Mouse (Mus musculus): ENCODE measurements at regions not wholly inside any gene's neighbourhood (a gene's known extent, or its start where the extent isn't known, plus 50 kb on each side); places are given as distances from the start of the nearest gene placed in this dataset.

DNA sequence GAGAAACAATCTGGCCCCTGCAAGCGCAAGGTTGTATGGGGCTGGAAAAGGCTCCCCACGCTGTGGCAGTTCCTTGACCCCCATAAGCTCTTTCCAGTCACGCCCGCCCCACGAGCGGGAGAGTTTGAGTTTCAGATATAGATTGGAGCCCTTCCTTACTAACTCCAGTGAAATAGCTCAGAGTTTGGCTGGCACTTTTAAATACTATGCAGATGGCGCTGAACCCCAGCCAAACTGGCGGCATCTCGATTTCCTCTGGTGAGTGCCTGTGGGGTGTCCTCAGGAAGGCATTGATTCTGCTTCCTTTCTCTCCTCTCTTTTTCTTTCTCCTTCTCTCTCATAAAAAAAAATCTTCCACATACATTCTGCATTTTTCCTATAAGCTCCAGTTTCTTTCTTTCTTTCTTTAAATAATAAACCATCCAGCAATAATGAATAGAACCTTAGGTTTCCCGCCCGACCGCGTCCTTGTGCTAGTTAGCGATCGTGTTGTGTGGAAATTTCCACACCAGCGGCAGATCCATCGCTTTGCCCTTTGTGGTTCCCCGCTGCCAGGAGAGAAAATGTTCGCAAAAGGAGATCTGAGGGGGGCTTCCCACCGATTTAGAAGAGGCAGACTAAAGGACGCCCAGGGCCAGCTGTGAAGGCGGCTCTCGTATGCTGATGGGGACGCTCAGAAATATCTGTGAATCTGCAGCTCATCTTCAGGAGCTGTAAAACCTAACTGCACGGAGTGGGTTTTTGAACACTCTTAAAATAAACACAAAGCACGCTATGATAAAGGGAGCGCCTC is 247.8 kb downstream of the Etnk1 start:
- Histone ChIP-seq H3K4me1 (ENCODE audit: control insufficient read depth, insufficient read depth, low read length) (peaks cover 2% of the 10 kb centered on the region; the same call in 1 of the 2 replicates), H3K4me3 (replicated peaks; ENCODE audit: extremely low read depth, low read depth, low read length) (no peak overlapping the region)
- 87% methylated on average over 27 of the region's 27 CpGs for WGBS
- TF ChIP-seq POLR2A (IDR thresholded peaks at IDR 0.05; ENCODE audit: borderline replicate concordance, extremely low read depth, low read depth, low read length) (no peak), CTCF (IDR thresholded peaks at IDR 0.05; ENCODE audit: insufficient read depth, low read length) (no peak)
- no peak for DNase-seq

DNA sequence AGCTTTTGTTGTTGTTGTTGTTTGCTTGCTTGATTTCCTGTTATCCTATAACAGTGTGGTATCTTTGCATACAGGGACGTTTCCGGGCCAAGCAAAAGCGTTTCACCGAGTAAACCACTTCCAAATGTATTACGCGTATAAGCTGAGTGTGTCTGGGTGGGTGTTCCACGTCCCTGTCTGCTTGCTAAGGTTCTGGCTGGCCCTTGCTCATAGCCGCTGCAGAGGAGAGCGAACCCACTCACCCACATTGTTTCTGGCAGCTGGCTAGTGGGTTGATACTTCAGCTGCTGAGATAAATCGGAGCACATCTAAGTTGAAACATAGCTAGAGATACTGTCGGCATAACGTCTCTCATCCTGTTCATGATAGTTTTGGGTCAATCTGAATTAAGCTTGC is 248.4 kb downstream of the Etnk1 start:
- Histone ChIP-seq H3K4me3 (replicated peaks; ENCODE audit: extremely low read depth, low read depth, low read length) (no peak overlapping the region), H3K4me1 (ENCODE audit: control insufficient read depth, insufficient read depth, low read length) (peaks cover 2% of the 10 kb centered on the region; the same call in 1 of the 2 replicates)
- TF ChIP-seq CTCF (IDR thresholded peaks at IDR 0.05; ENCODE audit: insufficient read depth, low read length) (no peak), POLR2A (IDR thresholded peaks at IDR 0.05; ENCODE audit: borderline replicate concordance, extremely low read depth, low read depth, low read length) (no peak)
- WGBS = 86% methylated on average over 12 of the region's 12 CpGs
- no peak for DNase-seq

DNA sequence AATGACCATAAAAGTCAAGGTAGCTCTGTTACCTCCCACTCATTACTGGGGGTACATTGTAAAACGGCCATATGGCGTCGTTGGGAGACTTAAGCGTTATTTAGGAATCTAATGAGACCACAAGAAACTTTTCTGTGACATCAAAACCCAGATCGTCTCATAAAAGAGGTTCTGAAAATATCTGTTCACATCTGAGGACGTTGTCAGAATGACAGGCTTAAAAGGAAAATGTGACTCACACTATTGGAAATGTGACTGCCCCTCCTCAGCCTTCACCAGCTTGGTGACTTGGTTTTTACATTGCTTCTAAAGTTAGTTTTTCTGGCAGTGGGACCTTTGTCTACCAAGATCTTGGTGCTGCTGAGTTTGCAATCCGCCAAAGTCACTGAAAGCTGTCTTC is 252.9 kb downstream of the Etnk1 start:
- WGBS = 85% methylated on average over 7 of the region's 7 CpGs
- no peaks in the 10 kb centered on the region for H3K4me1 ChIP-seq (ENCODE audit: control insufficient read depth, insufficient read depth, low read length)
- no peak overlapping the region for H3K4me3 ChIP-seq (replicated peaks; ENCODE audit: extremely low read depth, low read depth, low read length)
- no peak for DNase-seq
- TF ChIP-seq CTCF (IDR thresholded peaks at IDR 0.05; ENCODE audit: insufficient read depth, low read length) = no peak
- TF ChIP-seq POLR2A (IDR thresholded peaks at IDR 0.05; ENCODE audit: borderline replicate concordance, extremely low read depth, low read depth, low read length) = no peak

DNA sequence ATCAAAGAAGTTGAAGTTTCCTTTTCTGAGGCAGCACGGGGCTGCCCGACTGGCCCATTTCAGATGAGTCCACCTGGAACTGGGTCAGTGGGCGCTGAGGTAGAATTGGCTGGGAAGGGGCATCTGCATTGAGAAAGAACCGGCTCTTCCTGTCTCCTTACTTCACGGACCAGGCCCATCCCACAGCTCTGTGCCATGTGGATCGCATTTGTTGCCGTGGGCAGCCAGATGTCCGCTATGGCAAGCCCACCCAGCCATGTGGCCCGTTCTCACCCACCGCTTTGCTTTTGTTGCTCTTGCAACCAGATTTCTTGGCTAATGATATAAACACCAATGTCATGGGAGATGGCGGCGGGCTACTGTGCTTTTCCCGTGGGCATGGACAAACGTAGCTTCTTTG is 256.0 kb downstream of the Etnk1 start:
- DNase-seq = no peak
- TF ChIP-seq CTCF (IDR thresholded peaks at IDR 0.05; ENCODE audit: insufficient read depth, low read length) = no peak
- TF ChIP-seq POLR2A (IDR thresholded peaks at IDR 0.05; ENCODE audit: borderline replicate concordance, extremely low read depth, low read depth, low read length) = no peak

DNA sequence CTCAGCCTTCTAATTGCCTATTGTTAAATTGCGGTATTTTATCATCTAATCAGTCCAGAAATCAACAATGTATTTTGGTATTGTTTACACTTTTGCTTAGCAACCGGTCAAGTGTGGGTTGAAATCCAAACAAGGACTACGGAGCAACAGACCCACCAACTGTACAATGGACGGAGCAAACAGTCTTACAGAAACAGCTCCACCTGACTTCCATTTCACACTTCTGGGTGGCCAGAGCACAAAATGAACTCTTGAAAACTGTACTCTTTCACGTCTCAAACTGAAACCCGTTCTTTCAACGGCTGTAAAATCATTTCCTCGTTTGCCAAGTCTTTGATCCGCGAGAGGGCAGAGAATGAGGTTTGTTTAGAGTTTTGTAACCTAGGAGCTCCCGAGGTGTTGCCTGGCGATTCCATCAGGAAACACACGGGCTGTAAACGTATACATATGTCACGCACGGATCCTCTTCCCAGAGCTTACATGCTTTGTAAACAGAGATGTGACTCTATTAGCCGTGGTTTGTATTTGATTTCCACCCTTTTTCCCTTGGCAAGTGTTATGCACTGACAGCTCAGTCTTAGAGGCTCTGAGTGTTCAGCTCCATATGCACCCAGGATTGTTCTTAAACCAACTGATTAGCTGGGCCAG is 258.3 kb downstream of the Etnk1 start:
- Histone ChIP-seq H3K4me3 (replicated peaks; ENCODE audit: extremely low read depth, low read depth, low read length) (peak overlapping the region; percentile 30), H3K4me1 (ENCODE audit: control insufficient read depth, insufficient read depth, low read length) (peaks cover 4% of the 10 kb centered on the region)
- no peak for TF ChIP-seq CTCF (IDR thresholded peaks at IDR 0.05; ENCODE audit: insufficient read depth, low read length)
- TF ChIP-seq POLR2A (IDR thresholded peaks at IDR 0.05; ENCODE audit: borderline replicate concordance, extremely low read depth, low read depth, low read length) = no peak
- 12% methylated on average over 17 of the region's 17 CpGs for WGBS
- no peak for DNase-seq

More for the DNA sequence above, 256.0 kb downstream of the Etnk1 start:
- 98% methylated on average over 14 of the region's 14 CpGs for WGBS
- peaks cover 4% of the 10 kb centered on the region for H3K4me1 ChIP-seq (ENCODE audit: control insufficient read depth, insufficient read depth, low read length)
- no peak overlapping the region for H3K4me3 ChIP-seq (replicated peaks; ENCODE audit: extremely low read depth, low read depth, low read length)

DNA sequence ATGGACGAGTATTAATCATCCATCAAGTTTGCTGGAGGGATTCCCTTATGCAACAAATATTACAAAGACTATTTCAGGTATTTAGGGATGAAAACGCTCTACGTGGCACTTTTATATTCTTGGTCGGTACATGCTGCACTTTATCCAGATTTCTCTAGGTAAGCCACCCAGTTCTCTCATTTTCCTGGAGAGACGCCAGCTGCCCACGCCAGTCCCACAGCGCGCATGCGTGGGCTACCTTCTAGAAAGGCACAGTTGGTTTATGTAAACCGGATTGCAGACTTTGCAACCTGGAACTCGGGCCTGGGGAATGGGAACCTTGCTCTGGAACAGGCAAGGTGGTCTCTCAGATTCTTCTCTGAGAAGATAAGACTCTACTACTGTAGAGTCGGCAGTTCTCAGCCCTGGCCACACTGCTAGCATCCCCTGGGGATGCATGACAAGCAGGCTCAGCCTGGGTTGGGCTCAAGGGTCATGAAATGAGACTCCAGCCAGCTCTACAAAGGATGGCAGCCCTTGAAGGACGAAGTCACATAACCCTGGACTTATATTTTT is 265.0 kb downstream of the Etnk1 start:
- DNase-seq = no peak
- Histone ChIP-seq H3K4me1 (ENCODE audit: control insufficient read depth, insufficient read depth, low read length) (no peaks in the 10 kb centered on the region), H3K4me3 (replicated peaks; ENCODE audit: extremely low read depth, low read depth, low read length) (no peak overlapping the region)
- WGBS = 87% methylated on average over 13 of the region's 13 CpGs
- no peak for TF ChIP-seq POLR2A (IDR thresholded peaks at IDR 0.05; ENCODE audit: borderline replicate concordance, extremely low read depth, low read depth, low read length)
- TF ChIP-seq CTCF (IDR thresholded peaks at IDR 0.05; ENCODE audit: insufficient read depth, low read length) = no peak

DNA sequence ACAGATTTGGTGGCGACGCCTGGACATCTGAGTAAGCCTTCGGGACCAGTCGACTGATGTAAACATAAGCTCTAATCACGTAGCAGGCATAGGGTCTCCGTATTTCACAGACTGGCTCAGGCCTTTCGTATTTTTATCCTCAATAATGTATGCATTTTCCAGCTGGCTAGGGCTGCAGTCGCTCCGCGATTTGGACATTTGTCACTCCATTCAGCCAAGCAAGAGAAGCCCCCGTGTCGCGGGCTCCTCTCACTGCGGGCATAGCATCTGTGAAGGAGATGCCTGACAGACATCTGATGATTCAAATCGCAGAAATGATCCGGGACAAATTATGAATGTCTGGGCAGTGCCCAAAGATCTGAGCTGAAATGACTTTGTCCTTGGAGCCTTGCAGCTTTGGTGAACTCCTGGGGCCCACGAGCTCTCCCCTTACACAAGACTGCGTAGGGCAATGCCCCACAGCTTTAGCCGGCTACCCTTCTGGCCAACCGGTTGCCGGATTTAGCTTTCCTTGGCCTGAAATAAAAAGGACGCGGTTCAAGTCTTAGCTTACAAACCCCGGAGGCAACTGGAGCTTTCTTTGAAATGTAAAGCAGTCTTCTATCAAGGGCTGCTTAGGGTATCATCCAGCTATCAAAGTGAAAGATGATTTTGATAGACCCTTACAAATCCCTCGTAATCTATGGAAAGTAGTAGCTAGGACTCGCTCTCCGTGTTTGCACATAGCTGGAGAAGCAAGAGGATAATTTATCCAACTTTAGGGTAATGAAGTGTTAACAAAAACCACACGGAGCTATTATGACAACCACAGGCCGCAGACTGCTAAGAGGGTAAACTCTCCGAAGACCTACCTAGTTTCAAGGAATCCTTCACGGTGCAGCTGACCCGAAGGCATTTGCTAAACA is 270.6 kb downstream of the Etnk1 start:
- Histone ChIP-seq H3K4me1 (ENCODE audit: control insufficient read depth, insufficient read depth, low read length) (no peaks in the 10 kb centered on the region), H3K4me3 (replicated peaks; ENCODE audit: extremely low read depth, low read depth, low read length) (no peak overlapping the region)
- WGBS = 70% methylated on average over 32 of the region's 32 CpGs
- TF ChIP-seq CTCF (IDR thresholded peaks at IDR 0.05; ENCODE audit: insufficient read depth, low read length) (no peak), POLR2A (IDR thresholded peaks at IDR 0.05; ENCODE audit: borderline replicate concordance, extremely low read depth, low read depth, low read length) (no peak)
- no peak for DNase-seq

DNA sequence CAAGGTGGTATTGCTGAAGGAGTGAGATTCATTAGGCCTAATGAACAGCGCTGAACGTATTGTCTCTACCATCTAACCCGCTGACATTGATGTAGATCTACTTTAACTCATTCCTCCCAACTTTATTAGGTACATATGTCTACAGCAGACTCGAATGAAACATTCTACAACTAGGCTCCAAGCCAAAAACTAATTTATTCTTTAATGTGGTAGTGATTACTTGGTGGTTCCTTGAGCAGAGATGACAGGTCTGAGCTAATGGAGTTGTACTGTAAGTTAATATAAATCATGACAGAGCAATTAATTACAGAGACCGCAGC is 271.2 kb downstream of the Etnk1 start:
- 87% methylated on average over 5 of the region's 5 CpGs for WGBS
- Histone ChIP-seq H3K4me3 (replicated peaks; ENCODE audit: extremely low read depth, low read depth, low read length) (no peak overlapping the region), H3K4me1 (ENCODE audit: control insufficient read depth, insufficient read depth, low read length) (no peaks in the 10 kb centered on the region)
- no peak for TF ChIP-seq CTCF (IDR thresholded peaks at IDR 0.05; ENCODE audit: insufficient read depth, low read length)
- TF ChIP-seq POLR2A (IDR thresholded peaks at IDR 0.05; ENCODE audit: borderline replicate concordance, extremely low read depth, low read depth, low read length) = no peak
- no peak for DNase-seq

DNA sequence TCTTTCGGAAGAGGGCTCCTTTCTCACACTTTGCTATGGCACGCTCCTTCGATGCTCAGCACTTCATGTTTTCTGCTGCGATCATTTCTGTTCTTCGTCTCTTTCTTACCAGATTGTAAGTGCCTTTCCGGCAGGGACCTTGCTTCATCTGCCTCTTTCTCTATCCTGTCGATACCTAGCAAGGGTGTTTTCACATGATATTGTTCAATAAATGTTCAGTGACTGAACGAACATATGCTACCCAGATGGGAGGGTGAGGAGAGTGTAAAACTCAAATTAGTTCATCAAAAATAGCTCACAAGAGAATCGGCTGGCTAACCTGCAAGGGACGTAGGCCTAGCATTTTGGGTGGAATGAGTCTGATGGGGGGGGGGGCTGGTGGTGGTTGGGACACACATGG is 272.5 kb downstream of the Etnk1 start:
- Histone ChIP-seq H3K4me1 (ENCODE audit: control insufficient read depth, insufficient read depth, low read length) (no peaks in the 10 kb centered on the region), H3K4me3 (replicated peaks; ENCODE audit: extremely low read depth, low read depth, low read length) (no peak overlapping the region)
- DNase-seq = no peak
- TF ChIP-seq POLR2A (IDR thresholded peaks at IDR 0.05; ENCODE audit: borderline replicate concordance, extremely low read depth, low read depth, low read length) (no peak), CTCF (IDR thresholded peaks at IDR 0.05; ENCODE audit: insufficient read depth, low read length) (no peak)
- WGBS = 93% methylated on average over 10 of the region's 10 CpGs

All from lung, adult 2 months (tissue).